Mouse (Mus musculus) myocyte (in vitro differentiated cells): ENCODE results near the gene Cp. TPM values are rescaled to one million over a fixed set of nuclear protein-coding genes. Genes with fewer than 3 reads are reported as not detected.
A peak's percentile ranks its signal among the peaks of the same experiment; 100 is the strongest.

Source experiments
- H3K27me3 ChIP-seq: one replicate; pipeline ENCODE4 v1.6.1; 2011; ENCODE audit not compliant: control insufficient read depth, insufficient read depth, insufficient read length
- H3K36me3 ChIP-seq: one replicate; pipeline ENCODE4 v1.6.1; 2011; ENCODE audit not compliant: control insufficient read depth, insufficient read depth
- H3K4me2 ChIP-seq: one replicate; pipeline ENCODE4 v1.6.1; 2011; ENCODE audit warnings: low read depth, control low read depth
- H3K4me3 ChIP-seq: one replicate; pipeline ENCODE4 v1.5.1; 2011; ENCODE audit warnings: mild to moderate bottlenecking, control low read depth, moderate library complexity
- H3K79me2 ChIP-seq: one replicate; pipeline ENCODE4 v1.6.1; 2011; ENCODE audit not compliant: control insufficient read depth, insufficient read depth
- H3ac ChIP-seq: one replicate; pipeline ENCODE4 v1.6.1; 2011; ENCODE audit not compliant: control insufficient read depth, insufficient read length
- CEBPB ChIP-seq: IDR thresholded peaks from 2 replicates; pipeline ENCODE4 v1.6.1; 2011; ENCODE audit warnings: mild to moderate bottlenecking, moderate library complexity; ENCODE audit not compliant: poor library complexity, insufficient read depth, severe bottlenecking
- E2F4 ChIP-seq: IDR thresholded peaks from one replicate; pipeline ENCODE4 v1.6.1; 2011; ENCODE audit warnings: mild to moderate bottlenecking, control low read depth, moderate library complexity; ENCODE audit not compliant: insufficient read depth
- MAX ChIP-seq: IDR thresholded peaks from one replicate; pipeline ENCODE4 v1.6.1; 2011; ENCODE audit warnings: low read depth, mild to moderate bottlenecking, control low read depth
- MYOD1 ChIP-seq, 3 experiments: IDR thresholded peaks; one replicate each; pipeline ENCODE4 v1.6.1; 2011; ENCODE audit warnings: control low read depth in 2 of 3, low read depth in 2 of 3, mild to moderate bottlenecking in 2 of 3, moderate library complexity in 1 of 3; ENCODE audit not compliant: insufficient read length in 2 of 3, control insufficient read depth in 1 of 3
- MYOG ChIP-seq, 3 experiments: IDR thresholded peaks; one replicate each; pipeline ENCODE4 v1.6.1; 2011; ENCODE audit warnings: control low read depth in 2 of 3, low read depth in 2 of 3, mild to moderate bottlenecking in 2 of 3; ENCODE audit not compliant: insufficient read length in 2 of 3, control insufficient read depth in 1 of 3, insufficient read depth in 1 of 3
- POLR2A ChIP-seq: IDR thresholded peaks from one replicate; pipeline ENCODE4 v1.6.1; 2011; ENCODE audit warnings: low read depth, mild to moderate bottlenecking, control low read depth, moderate library complexity; ENCODE audit not compliant: insufficient read length
- POLR2AphosphoS2 ChIP-seq: IDR thresholded peaks from one replicate; pipeline ENCODE4 v1.6.1; 2011; ENCODE audit warnings: low read depth, control low read depth; ENCODE audit not compliant: insufficient read length
- REST ChIP-seq: IDR thresholded peaks from one replicate; pipeline ENCODE4 v1.6.1; 2011; ENCODE audit warnings: mild to moderate bottlenecking, control low read depth, moderate library complexity; ENCODE audit not compliant: insufficient read depth, insufficient read length
- SRF ChIP-seq: IDR thresholded peaks from one replicate; pipeline ENCODE4 v1.6.1; 2011; ENCODE audit warnings: low read depth; ENCODE audit not compliant: control insufficient read depth, insufficient read length
- TCF12 ChIP-seq: IDR thresholded peaks from one replicate; pipeline ENCODE4 v1.6.1; 2011; ENCODE audit warnings: mild to moderate bottlenecking, control low read depth; ENCODE audit not compliant: poor library complexity, insufficient read depth, severe bottlenecking
- TCF3 ChIP-seq: IDR thresholded peaks from one replicate; pipeline ENCODE4 v1.6.1; 2011; ENCODE audit warnings: low read depth, control low read depth; ENCODE audit not compliant: insufficient read length
- USF1 ChIP-seq: IDR thresholded peaks from one replicate; pipeline ENCODE4 v1.6.1; 2011; ENCODE audit warnings: low read depth, mild to moderate bottlenecking, control low read depth, moderate library complexity
- polyA plus RNA-seq: library from polyadenylated mRNA; unstranded; fragments of >200 nt; fragmentation: generic; extraction: Trizol; gene quantifications from one replicate; pipeline ENCODE4 v1.2.1, GENCODE M21; 2012; ENCODE audit warnings: missing spikeins

Cp gene
- polyA plus RNA-seq, 1 experiment = 3.7 TPM

DNA sequence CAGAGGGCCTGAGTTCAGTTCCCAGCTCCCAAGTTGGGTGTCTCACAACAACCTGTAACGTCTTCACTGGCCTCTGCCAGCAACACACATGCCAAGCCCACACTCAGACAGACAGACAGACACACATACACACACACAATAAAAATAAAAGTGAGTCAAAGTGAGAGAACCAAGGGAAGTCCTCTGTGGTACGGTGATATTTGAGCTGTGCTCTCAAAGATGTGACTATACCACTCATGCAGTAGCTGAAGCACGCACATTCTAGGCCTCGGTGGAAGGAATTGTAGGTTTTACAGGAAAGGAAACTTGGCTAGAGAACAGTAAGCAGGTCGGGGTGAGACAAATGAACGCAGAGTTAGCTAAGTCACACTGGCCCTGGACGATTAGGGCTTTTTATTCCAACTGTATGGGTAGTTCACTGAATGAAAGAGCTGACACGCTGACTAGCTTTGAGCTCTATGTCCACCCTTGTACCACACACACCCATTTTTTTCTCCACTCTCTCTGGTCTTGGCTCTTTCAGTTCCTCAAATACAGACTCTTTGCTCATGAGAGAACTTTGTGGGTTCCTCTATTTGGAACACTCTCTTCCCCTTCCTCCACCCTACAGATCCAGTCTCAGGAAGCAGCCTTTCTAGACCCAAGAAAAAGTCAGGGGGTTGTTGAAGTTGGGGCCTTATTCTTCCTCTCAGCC lies 70.3 kb downstream of the Cp start:
- peaks cover 31% of the 10 kb centered on the region for H3K36me3 ChIP-seq
- H3ac ChIP-seq = no peak overlapping the region
- no peaks in the 10 kb centered on the region for H3K27me3 ChIP-seq
- no peak for TF ChIP-seq REST
- TF ChIP-seq TCF12 = no peak
- no peak for TF ChIP-seq USF1
- no peak for TF ChIP-seq SRF
- TF ChIP-seq MYOG (IDR thresholded peaks at IDR 0.05; ENCODE audit: control insufficient read depth in 1 of 3, insufficient read depth in 1 of 3, insufficient read length in 2 of 3, low read depth in 2 of 3) = no peak
- no peak for TF ChIP-seq TCF3
- TF ChIP-seq POLR2A = no peak
- no peak for TF ChIP-seq MAX
- TF ChIP-seq MYOD1 (IDR thresholded peaks at IDR 0.05; ENCODE audit: control insufficient read depth in 1 of 3, insufficient read length in 2 of 3, low read depth in 2 of 3) = no peak
- no peak for TF ChIP-seq E2F4
- TF ChIP-seq CEBPB = no peak
- no peak for TF ChIP-seq POLR2AphosphoS2
- no peak overlapping the region for H3K4me3 ChIP-seq
- no peak overlapping the region for H3K4me2 ChIP-seq
- H3K79me2 ChIP-seq = peaks cover 4% of the 10 kb centered on the region

DNA sequence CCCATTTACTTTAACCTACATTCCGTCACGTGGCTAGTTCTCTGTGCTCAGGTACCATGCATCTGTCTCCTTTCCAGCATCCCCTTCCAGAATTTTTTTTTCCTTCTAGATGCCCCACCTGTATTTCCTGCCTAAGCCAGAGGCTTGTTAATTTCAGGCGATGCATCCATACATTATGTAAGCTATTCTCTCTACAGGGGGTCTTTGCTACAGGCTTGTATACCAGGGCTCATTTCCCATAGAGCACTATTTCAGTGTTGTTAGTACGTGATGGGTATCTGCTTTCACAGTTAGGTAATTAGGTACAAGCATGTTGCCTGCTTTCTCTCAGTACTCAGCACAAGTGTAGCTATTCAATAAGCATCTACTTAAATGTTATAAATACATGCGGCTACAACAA lies 70.9 kb downstream of the Cp start:
- no peak overlapping the region for H3K4me3 ChIP-seq
- peaks cover 26% of the 10 kb centered on the region for H3K36me3 ChIP-seq
- no peaks in the 10 kb centered on the region for H3K27me3 ChIP-seq
- H3ac ChIP-seq = no peak overlapping the region
- TF ChIP-seq TCF12 (no peak), MAX (no peak), CEBPB (no peak), TCF3 (no peak), POLR2AphosphoS2 (no peak)
- H3K4me2 ChIP-seq = no peak overlapping the region
- peaks cover 4% of the 10 kb centered on the region for H3K79me2 ChIP-seq

DNA sequence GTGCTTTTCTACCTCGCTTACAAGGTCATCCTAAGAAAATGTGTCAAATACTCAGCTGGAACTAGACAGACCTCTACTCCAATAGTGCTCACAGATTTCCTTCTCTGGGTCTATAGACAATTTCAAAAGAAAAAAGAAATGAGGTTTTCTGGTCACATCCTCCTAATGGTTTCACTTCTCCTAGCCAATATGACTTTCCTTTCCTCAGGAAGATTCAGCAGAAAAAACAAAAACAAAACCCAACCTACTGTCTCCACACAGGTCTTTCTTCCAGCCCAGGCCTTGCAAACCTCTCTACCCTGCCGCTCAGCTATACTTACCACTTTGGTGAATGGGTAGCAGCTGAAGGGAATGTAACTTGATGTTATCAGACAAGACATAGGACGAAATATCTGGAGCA lies 71.8 kb downstream of the Cp start:
- Histone ChIP-seq H3K27me3 (no peaks in the 10 kb centered on the region), H3K4me3 (no peak overlapping the region), H3K79me2 (peaks cover 4% of the 10 kb centered on the region), H3K4me2 (no peak overlapping the region), H3ac (no peak overlapping the region), H3K36me3 (peaks cover 20% of the 10 kb centered on the region)
- TF ChIP-seq E2F4 = no peak

DNA sequence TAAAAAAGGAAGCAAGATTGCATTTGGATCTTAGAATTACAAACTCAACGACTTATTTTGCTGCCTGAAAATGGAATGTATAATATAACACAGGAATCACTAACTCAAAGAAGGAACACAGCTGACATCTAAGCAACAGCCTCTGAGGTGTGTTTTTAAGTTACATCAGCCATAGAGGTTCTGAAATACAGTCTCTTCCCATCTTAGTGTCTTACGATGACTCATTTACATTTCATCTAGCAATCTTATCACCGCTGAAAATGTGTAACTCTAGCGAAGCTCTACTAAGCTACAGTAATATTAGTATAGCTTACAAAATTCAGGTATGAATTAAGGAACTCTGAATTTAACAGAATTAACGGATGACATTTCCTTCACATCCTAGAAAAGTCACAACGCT lies 74.0 kb downstream of the Cp start:
- H3ac ChIP-seq = no peak overlapping the region
- TF ChIP-seq TCF3 = no peak
- H3K79me2 ChIP-seq = peaks cover 4% of the 10 kb centered on the region
- no peak overlapping the region for H3K4me2 ChIP-seq
- H3K36me3 ChIP-seq = peaks cover 7% of the 10 kb centered on the region
- no peak overlapping the region for H3K4me3 ChIP-seq
- H3K27me3 ChIP-seq = no peaks in the 10 kb centered on the region

DNA sequence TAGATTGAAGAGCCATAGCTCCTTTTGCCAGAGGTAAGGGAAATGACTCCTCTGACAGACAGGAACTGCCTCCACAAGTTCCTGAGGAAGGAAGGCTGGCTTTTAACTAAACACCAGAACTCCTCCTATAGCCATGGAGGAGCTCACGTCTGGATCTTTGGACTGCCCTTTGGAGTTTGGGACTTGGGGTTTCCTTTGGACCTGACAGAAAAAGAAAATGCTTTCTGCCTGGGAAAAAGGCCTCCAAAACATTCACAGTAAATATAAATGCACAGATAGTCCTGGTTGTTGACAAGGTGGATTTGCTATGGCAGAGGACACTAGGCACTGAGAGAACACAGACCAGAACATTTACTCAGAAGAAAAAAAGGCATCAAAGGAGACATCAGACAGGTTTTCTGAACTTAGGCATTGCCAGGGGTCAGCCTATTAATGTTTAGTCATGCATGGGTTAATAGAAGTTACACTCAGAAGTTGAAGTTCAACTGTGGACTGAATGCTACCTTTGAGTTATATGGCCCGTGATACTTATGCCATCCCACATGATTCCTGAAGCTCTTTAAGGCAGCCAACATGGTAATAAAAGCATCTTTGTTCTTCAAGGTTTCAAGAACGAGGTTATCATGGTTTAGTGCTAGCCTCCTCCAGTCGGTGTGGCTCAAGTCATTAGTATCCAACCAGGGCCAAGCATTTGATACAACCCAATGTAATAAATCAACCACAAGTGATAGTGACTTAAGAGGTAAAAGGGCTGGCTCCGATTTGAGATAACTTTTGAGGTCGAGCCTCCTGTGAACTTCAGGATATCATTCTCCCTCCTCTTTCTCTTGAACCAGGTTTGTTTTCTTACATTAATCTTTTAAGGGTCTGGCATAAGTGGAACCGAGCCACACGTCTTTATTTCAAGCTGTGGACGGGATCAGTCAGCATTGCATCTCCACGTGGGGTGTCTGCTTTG lies 77.2 kb downstream of the Cp start:
- H3K27me3 ChIP-seq = no peaks in the 10 kb centered on the region
- peak overlapping the region; percentile 40 for H3K4me3 ChIP-seq
- peaks cover 4% of the 10 kb centered on the region for H3K79me2 ChIP-seq
- TF ChIP-seq MYOG (IDR thresholded peaks at IDR 0.05; ENCODE audit: control insufficient read depth in 1 of 3, insufficient read depth in 1 of 3, insufficient read length in 2 of 3, low read depth in 2 of 3) = no peak
- TF ChIP-seq REST = no peak
- no peaks in the 10 kb centered on the region for H3K36me3 ChIP-seq
- H3ac ChIP-seq = peak overlapping the region; percentile 41
- H3K4me2 ChIP-seq = peak overlapping the region; percentile 96
